Mouse (Mus musculus): ENCODE measurements around the gene Emc7. TPM values are rescaled to one million over a fixed set of nuclear protein-coding genes. Genes with fewer than 3 reads are reported as not detected.

The Emc7 gene
- total RNA-seq, 4 experiments from 2014 or later = 33.3 to 36.7 (median 34.6) TPM

GRCm38 (mm10) chr2:112480669-112481068 is 25.9 kb downstream of the Emc7 start, which contains the start of gene Chrm5:
TSS of gene Chrm5 (minus strand) at chr2:112480769.
- no peak for DNase-seq

GRCm38 (mm10) chr2:112481564-112481963 is 26.8 kb downstream of the Emc7 start:
- DNase-seq = no peak

GRCm38 (mm10) chr2:112482533-112483333 is 27.9 kb downstream of the Emc7 start:
- no peak for DNase-seq

GRCm38 (mm10) chr2:112483334-112483651 is 28.5 kb downstream of the Emc7 start:
- no peak for DNase-seq

- no peak for DNase-seq
Measured at GRCm38 (mm10) chr2:112484886-112485285, 30.1 kb downstream of the Emc7 start.

GRCm38 (mm10) chr2:112490483-112491196 is 35.8 kb downstream of the Emc7 start:
- DNase-seq = no peak

GRCm38 (mm10) chr2:112491629-112492028 is 36.8 kb downstream of the Emc7 start:
- DNase-seq = no peak

- no peak for DNase-seq
Measured at GRCm38 (mm10) chr2:112492431-112492855, 37.6 kb downstream of the Emc7 start.

- peak; percentile 71 for DNase-seq
Measured at GRCm38 (mm10) chr2:112492856-112493538, 38.2 kb downstream of the Emc7 start, which contains the start of gene Aven. TSS of gene Aven (plus strand) at chr2:112492964.

- DNase-seq = no peak
Measured at GRCm38 (mm10) chr2:112493539-112494260, 38.9 kb downstream of the Emc7 start.

GRCm38 (mm10) chr2:112497851-112498250 is 43.1 kb downstream of the Emc7 start:
- DNase-seq = no peak

GRCm38 (mm10) chr2:112501209-112501608 is 46.4 kb downstream of the Emc7 start:
- peak; percentile 69 for DNase-seq

GRCm38 (mm10) chr2:112503978-112504377 is 49.2 kb downstream of the Emc7 start:
- DNase-seq = no peak

GRCm38 (mm10) chr2:112506841-112507435 is 52.1 kb downstream of the Emc7 start:
- DNase-seq = no peak

GRCm38 (mm10) chr2:112507444-112507843 is 52.6 kb downstream of the Emc7 start:
- no peak for DNase-seq

- DNase-seq = no peak
Measured at GRCm38 (mm10) chr2:112510140-112510539, 55.3 kb downstream of the Emc7 start.

- DNase-seq = no peak
Measured at GRCm38 (mm10) chr2:112513036-112513435, 58.2 kb downstream of the Emc7 start.

- no peak for DNase-seq
Measured at GRCm38 (mm10) chr2:112516728-112517127, 61.9 kb downstream of the Emc7 start.

- no peak for DNase-seq
Measured at GRCm38 (mm10) chr2:112517218-112517617, 62.4 kb downstream of the Emc7 start.

GRCm38 (mm10) chr2:112518541-112518940 is 63.7 kb downstream of the Emc7 start:
- no peak for DNase-seq

- DNase-seq = no peak
Measured at GRCm38 (mm10) chr2:112520526-112521482, 66.0 kb downstream of the Emc7 start.

Data from adrenal gland, adult 8-10 months (tissue).